Mouse (Mus musculus) hindbrain, embryonic 16.5 days (tissue): ENCODE measurements around the gene Polr3gl. TPM values are rescaled to one million over a fixed set of nuclear protein-coding genes. Genes with fewer than 3 reads are reported as not detected.

Experiments used
- ATAC-seq: fragments of 200-750 bp; cut with Nextera tagmentation; 2 replicates; pipeline ENCODE4 v1.8.0; 2017; ENCODE audit warnings: moderate TSS enrichment, moderate library complexity
- H3K27ac ChIP-seq: fragments of 300-500 bp; sonication (generic); 2 replicates; pipeline ENCODE4 v1.5.1; 2014; ENCODE audit warnings: low read depth, mild to moderate bottlenecking, control low read depth, low read length, moderate library complexity
- H3K27me3 ChIP-seq: fragments of 300-500 bp; sonication (generic); replicated peaks from 2 replicates; pipeline ENCODE4 v1.6.1; 2014; ENCODE audit warnings: low read length; ENCODE audit not compliant: control insufficient read depth, insufficient read depth
- H3K36me3 ChIP-seq: fragments of 300-500 bp; sonication (generic); 2 replicates; pipeline ENCODE4 v1.6.1; 2014; ENCODE audit warnings: mild to moderate bottlenecking, low read length, moderate library complexity, mixed read lengths; ENCODE audit not compliant: control insufficient read depth, insufficient read depth
- H3K4me1 ChIP-seq: fragments of 300-500 bp; sonication (generic); 2 replicates; pipeline ENCODE4 v1.6.1; 2014; ENCODE audit warnings: low read depth, low read length; ENCODE audit not compliant: control insufficient read depth, insufficient read depth
- H3K4me2 ChIP-seq: fragments of 300-500 bp; sonication (generic); 2 replicates; pipeline ENCODE4 v1.6.1; 2014; ENCODE audit warnings: mild to moderate bottlenecking, low read length, control low read depth, moderate library complexity
- H3K4me3 ChIP-seq: fragments of 300-500 bp; sonication (generic); 2 replicates; pipeline ENCODE4 v1.5.1; 2014; ENCODE audit warnings: mild to moderate bottlenecking, low read length, control low read depth, moderate library complexity
- H3K9ac ChIP-seq: fragments of 300-500 bp; sonication (generic); 2 replicates; pipeline ENCODE4 v1.6.1; 2014; ENCODE audit warnings: low read depth, mild to moderate bottlenecking, control low read depth, low read length, moderate library complexity
- H3K9me3 ChIP-seq: fragments of 300-500 bp; sonication (generic); 2 replicates; pipeline ENCODE4 v1.6.1; 2014; ENCODE audit warnings: mild to moderate bottlenecking, low read length, moderate library complexity; ENCODE audit not compliant: control insufficient read depth
- WGBS: fragments of 180-500 bp; shearing (Covaris S2); extraction: QIAGEN DNeasy Blood & Tissue Kit; methylation state at CpG from one replicate; pipeline ENCODE4 v1.1.7; 2014; 5-methylcytosine and 5-hydroxymethylcytosine counted together
- polyA plus RNA-seq: library from polyadenylated mRNA; unstranded; fragments of >200 nt; fragmentation: Nextera tagmentation; extraction: Ambion mirVana; gene quantifications from 2 replicates; pipeline ENCODE4 v1.2.1, GENCODE M21; 2015

Gene Polr3gl
- polyA plus RNA-seq, 1 experiment from 2014 or later, result 31.0 TPM

- no peak for ATAC-seq
- Histone ChIP-seq H3K9ac (no peak overlapping the region), H3K4me2 (no peak overlapping the region), H3K4me3 (no peak overlapping the region), H3K36me3 (peaks cover 8% of the 10 kb centered on the region), H3K27me3 (no peaks in the 10 kb centered on the region), H3K9me3 (no peaks in the 10 kb centered on the region), H3K27ac (peak overlapping the region; percentile 5; the same call in 1 of the 2 replicates), H3K4me1 (peaks cover 27% of the 10 kb centered on the region)
- WGBS, result 55% methylated on average over 10 of the region's 10 CpGs
Observed at GRCm38 (mm10) chr3:96561946-96562681, 31.9 kb downstream of the Polr3gl start.

DNA sequence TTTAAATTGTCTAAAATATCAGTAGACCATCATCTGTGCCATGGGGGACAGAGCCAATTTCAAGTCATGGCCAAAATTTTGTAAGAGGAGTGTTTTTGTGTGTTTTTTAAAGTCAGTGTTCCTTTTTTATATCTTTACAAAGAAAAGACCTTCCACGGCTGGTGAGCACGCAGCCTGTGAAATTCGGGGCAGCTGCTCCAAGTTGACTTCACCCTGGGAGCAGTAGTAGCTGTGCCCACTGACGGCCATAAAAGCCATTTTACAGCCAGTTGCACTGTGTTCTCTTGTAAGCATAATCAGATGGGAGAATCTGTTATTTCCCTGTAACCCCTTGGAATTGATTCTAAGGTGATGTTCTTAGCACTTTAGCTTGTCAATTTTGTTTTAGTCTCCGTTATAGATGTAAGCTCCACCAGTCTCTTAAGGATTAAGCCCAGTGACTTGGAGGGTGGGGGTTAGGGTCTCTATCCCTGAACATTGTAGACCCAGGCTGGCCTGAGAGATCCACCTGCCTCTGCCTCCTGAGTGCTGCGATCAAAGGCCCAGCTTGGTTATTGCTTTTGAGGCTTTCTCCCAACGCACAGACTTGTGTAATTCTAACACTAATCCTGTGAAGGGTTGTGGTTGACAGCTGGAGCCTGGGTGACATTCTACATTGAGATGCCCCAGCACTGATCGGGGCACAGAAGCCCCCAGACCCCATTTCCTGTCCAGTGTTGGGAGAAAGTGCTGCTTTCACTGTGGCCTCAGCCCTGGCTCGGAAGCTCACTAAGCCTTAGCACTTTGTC is 32.9 kb downstream of the Polr3gl start:
- no peak overlapping the region for H3K27ac ChIP-seq
- no peaks in the 10 kb centered on the region for H3K9me3 ChIP-seq
- no peaks in the 10 kb centered on the region for H3K27me3 ChIP-seq
- ATAC-seq, result no peak
- peak overlapping the region; percentile 84 for H3K4me2 ChIP-seq
- peaks cover 34% of the 10 kb centered on the region for H3K4me1 ChIP-seq
- H3K9ac ChIP-seq, result no peak overlapping the region
- H3K4me3 ChIP-seq, result peak overlapping the region; percentile 8; the same call in 1 of the 2 replicates
- 78% methylated on average over 9 of the region's 9 CpGs for WGBS
- peaks cover 8% of the 10 kb centered on the region for H3K36me3 ChIP-seq

GRCm38 (mm10) chr3:96559911-96560850 is 33.8 kb downstream of the Polr3gl start:
- Histone ChIP-seq H3K9ac (peak overlapping the region; percentile 38; the same call in 1 of the 2 replicates), H3K27me3 (no peaks in the 10 kb centered on the region), H3K27ac (no peak overlapping the region), H3K4me1 (peaks cover 35% of the 10 kb centered on the region), H3K4me3 (peak overlapping the region; percentile 68), H3K36me3 (peaks cover 8% of the 10 kb centered on the region), H3K9me3 (no peaks in the 10 kb centered on the region), H3K4me2 (peak overlapping the region; percentile 84)
- 86% methylated on average over 23 of the region's 23 CpGs for WGBS
- no peak for ATAC-seq

GRCm38 (mm10) chr3:96559398-96559910 is 34.5 kb downstream of the Polr3gl start:
- H3K9ac ChIP-seq, result peak overlapping the region; percentile 38; the same call in 1 of the 2 replicates
- 76% methylated on average over 12 of the region's 12 CpGs for WGBS
- peak overlapping the region; percentile 68 for H3K4me3 ChIP-seq
- peak overlapping the region; percentile 84 for H3K4me2 ChIP-seq
- ATAC-seq, result no peak
- no peaks in the 10 kb centered on the region for H3K27me3 ChIP-seq
- peaks cover 8% of the 10 kb centered on the region for H3K36me3 ChIP-seq
- H3K27ac ChIP-seq, result no peak overlapping the region
- no peaks in the 10 kb centered on the region for H3K9me3 ChIP-seq
- peaks cover 38% of the 10 kb centered on the region for H3K4me1 ChIP-seq

- H3K9ac ChIP-seq, result peak overlapping the region; percentile 69
- no peaks in the 10 kb centered on the region for H3K27me3 ChIP-seq
- H3K4me1 ChIP-seq, result peaks cover 38% of the 10 kb centered on the region
- peak overlapping the region; percentile 84 for H3K4me2 ChIP-seq
- H3K4me3 ChIP-seq, result peak overlapping the region; percentile 68
- peaks cover 8% of the 10 kb centered on the region for H3K36me3 ChIP-seq
- 31% methylated on average over 10 of the region's 10 CpGs for WGBS
- ATAC-seq, result no peak
- no peaks in the 10 kb centered on the region for H3K9me3 ChIP-seq
- H3K27ac ChIP-seq, result no peak overlapping the region
Observed at GRCm38 (mm10) chr3:96558668-96559196, 35.2 kb downstream of the Polr3gl start.

GRCm38 (mm10) chr3:96558159-96558558 is 35.8 kb downstream of the Polr3gl start:
- Histone ChIP-seq H3K9me3 (no peaks in the 10 kb centered on the region), H3K9ac (peak overlapping the region; percentile 69), H3K27me3 (no peaks in the 10 kb centered on the region), H3K4me1 (peaks cover 38% of the 10 kb centered on the region), H3K36me3 (peaks cover 8% of the 10 kb centered on the region), H3K27ac (peak overlapping the region; percentile 67), H3K4me2 (peak overlapping the region; percentile 84), H3K4me3 (peak overlapping the region; percentile 68)
- under 1% methylated on average over 17 of the region's 17 CpGs for WGBS
- no peak for ATAC-seq

DNA sequence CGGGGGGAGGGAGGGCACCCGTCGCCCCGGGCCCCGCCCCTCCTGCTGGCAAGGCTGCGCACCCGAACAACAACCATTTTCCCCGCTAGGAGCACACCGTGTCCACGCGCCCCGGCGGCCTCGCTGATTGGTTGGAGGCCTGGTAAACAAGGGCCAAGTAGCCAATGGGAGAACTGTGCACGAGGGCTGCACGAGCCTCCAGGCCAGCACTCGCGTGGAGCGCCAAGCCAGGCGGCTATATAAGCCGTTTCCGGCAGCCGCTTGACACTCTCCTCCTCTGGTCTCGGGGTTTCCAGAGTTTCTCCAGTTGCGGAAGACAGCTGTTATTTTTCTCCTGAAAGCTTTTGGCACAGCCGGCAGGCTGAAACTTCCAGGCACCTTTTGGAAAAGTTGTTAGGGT is 36.3 kb downstream of the Polr3gl start, which contains the start of gene Txnip:
Gene Txnip, plus strand, starts transcription at position 264 of the 400 bp plus-strand sequence.
- Histone ChIP-seq H3K9me3 (no peaks in the 10 kb centered on the region), H3K36me3 (peaks cover 8% of the 10 kb centered on the region), H3K4me3 (peak within 1 kb of the TSS; percentile 68), H3K27me3 (no peaks in the 10 kb centered on the region), H3K4me1 (peaks cover 38% of the 10 kb centered on the region), H3K27ac (peak within 1 kb of the TSS; percentile 74), H3K9ac (peak within 1 kb of the TSS; percentile 69), H3K4me2 (peak within 1 kb of the TSS; percentile 84)
- ATAC-seq, result peak; percentile 99
- 1% methylated on average over 26 of the region's 26 CpGs for WGBS
